Mouse (Mus musculus) cerebellum, adult 2 months (tissue): Measurements from ENCODE around the gene Bco2.

ENCODE experiments used
- CTCF ChIP-seq: fragments of 200-500 bp; IDR thresholded peaks from 2 replicates; pipeline ENCODE4 v1.5.1; 2011; ENCODE audit warnings: low read depth, mild to moderate bottlenecking, control low read depth, low read length, moderate library complexity, borderline replicate concordance; ENCODE audit not compliant: insufficient read depth
- POLR2A ChIP-seq: fragments of 200-500 bp; IDR thresholded peaks from 2 replicates; pipeline ENCODE4 v1.6.1; 2011; ENCODE audit warnings: low read length, control low read depth, borderline replicate concordance; ENCODE audit not compliant: insufficient read depth

- TF ChIP-seq CTCF = no peak
- no peak for TF ChIP-seq POLR2A
These were observed 1.4 kb downstream of the Bco2 start for GRCm38 (mm10) chr9:50553547-50553946.
